Mouse (Mus musculus) cerebellum, adult 2 months (tissue): ENCODE results near the gene Polh.

Experiments
- CTCF ChIP-seq: fragments of 200-500 bp; IDR thresholded peaks from 2 replicates; pipeline ENCODE4 v1.5.1; 2011; ENCODE audit warnings: low read depth, mild to moderate bottlenecking, control low read depth, low read length, moderate library complexity, borderline replicate concordance; ENCODE audit not compliant: insufficient read depth
- POLR2A ChIP-seq: fragments of 200-500 bp; IDR thresholded peaks from 2 replicates; pipeline ENCODE4 v1.6.1; 2011; ENCODE audit warnings: low read length, control low read depth, borderline replicate concordance; ENCODE audit not compliant: insufficient read depth

GRCm38 (mm10) chr17:46242993-46243392 lies 40.5 kb upstream of the Polh start:
- no peak for TF ChIP-seq POLR2A
- TF ChIP-seq CTCF: no peak
